Mouse (Mus musculus): ENCODE data around the gene Zrsr2. TPM values are rescaled to one million over a fixed set of nuclear protein-coding genes. Genes with fewer than 3 reads are reported as not detected.

Zrsr2 gene
- polyA plus RNA-seq (2011; ENCODE audit: insufficient read length, low read depth, missing spikeins), result 41.6 and 51.0 TPM in 2 replicates

DNA sequence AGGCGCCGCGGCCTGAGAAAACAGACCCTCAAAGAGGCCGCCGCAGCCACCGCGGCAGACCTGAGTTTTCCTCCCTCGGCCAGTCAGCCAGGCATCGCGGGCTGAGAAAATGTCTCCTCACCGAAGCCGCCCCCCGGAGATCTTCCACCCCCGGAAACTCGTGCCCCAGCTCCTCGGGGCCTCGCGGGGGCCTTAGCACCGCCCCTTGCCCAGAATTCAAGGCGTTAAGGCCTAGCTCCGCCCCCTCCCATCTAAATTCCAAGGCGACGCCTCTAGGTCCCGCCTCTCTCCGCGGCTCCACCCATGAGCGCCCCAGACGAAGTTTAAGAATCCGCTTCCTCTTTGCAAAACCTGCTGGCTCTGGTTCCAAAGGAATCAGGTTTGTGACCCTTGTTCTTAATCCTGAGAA is at the start of gene Zrsr2:
Gene Zrsr2, minus strand, starts transcription at position 195 of the 409 bp plus-strand sequence.
- TF ChIP-seq CTCF (IDR thresholded peaks at IDR 0.05; ENCODE audit: borderline replicate concordance, insufficient read depth, low read length) (no peak), POLR2A (IDR thresholded peaks at IDR 0.05; ENCODE audit: low read depth, low read length) (peak; percentile 38; the same call in 1 of the 2 replicates)
- no peaks in the 10 kb centered on the region for H3K4me1 ChIP-seq (ENCODE audit: control insufficient read depth, insufficient read depth, low read length)
- H3K27ac ChIP-seq (ENCODE audit: insufficient read depth, low read length), result peak within 1 kb of the TSS; percentile 100
- peak within 1 kb of the TSS; percentile 89 for H3K4me3 ChIP-seq (ENCODE audit: insufficient read depth, low read length)

DNA sequence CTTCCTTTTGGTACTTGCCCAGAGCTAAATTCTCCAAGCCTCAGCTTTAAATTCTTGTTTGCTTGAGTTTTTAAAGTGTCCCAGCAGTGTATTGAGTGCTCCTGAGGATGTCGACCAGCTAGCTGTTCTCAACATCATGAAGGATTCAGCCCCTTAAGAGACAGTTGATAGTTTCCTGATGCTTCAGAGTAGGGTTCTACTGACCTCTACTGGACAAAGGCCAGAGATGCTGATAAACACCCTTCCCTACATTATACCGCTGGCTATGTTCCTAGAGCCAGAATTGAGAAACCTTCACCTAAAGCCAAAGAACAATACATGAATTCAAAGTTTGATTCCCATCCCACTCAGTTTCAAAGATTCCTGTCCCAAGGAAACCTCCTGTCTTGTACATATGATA is 46.3 kb upstream of the Zrsr2 start:
- Histone ChIP-seq H3K27ac (ENCODE audit: insufficient read depth, low read length) (no peak overlapping the region), H3K4me1 (ENCODE audit: control insufficient read depth, insufficient read depth, low read length) (no peaks in the 10 kb centered on the region), H3K4me3 (ENCODE audit: insufficient read depth, low read length) (no peak overlapping the region)
- no peak for TF ChIP-seq POLR2A (IDR thresholded peaks at IDR 0.05; ENCODE audit: low read depth, low read length)
- TF ChIP-seq CTCF (IDR thresholded peaks at IDR 0.05; ENCODE audit: borderline replicate concordance, insufficient read depth, low read length), result no peak

DNA sequence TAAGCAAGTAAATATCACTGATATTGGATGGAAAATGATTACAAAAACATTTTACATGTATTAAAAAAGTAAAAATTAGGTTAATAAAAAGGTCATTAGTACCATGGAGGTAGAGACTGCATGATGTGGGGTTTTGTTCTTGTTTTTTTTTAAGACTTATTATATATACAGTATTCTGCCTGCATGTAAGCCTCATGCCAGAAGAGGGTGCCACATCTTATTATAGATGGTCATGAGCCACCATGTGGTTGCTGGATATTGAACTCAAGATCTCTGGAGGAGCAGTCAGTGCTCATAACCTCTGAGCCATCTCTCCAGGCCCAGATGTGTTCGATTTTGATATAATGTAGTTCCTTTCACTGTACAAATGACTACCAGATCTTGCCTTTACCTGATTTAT is 41.4 kb upstream of the Zrsr2 start:
- TF ChIP-seq POLR2A (IDR thresholded peaks at IDR 0.05; ENCODE audit: low read depth, low read length) (no peak), CTCF (IDR thresholded peaks at IDR 0.05; ENCODE audit: borderline replicate concordance, insufficient read depth, low read length) (no peak)
- Histone ChIP-seq H3K27ac (ENCODE audit: insufficient read depth, low read length) (no peak overlapping the region), H3K4me3 (ENCODE audit: insufficient read depth, low read length) (no peak overlapping the region), H3K4me1 (ENCODE audit: control insufficient read depth, insufficient read depth, low read length) (no peaks in the 10 kb centered on the region)

DNA sequence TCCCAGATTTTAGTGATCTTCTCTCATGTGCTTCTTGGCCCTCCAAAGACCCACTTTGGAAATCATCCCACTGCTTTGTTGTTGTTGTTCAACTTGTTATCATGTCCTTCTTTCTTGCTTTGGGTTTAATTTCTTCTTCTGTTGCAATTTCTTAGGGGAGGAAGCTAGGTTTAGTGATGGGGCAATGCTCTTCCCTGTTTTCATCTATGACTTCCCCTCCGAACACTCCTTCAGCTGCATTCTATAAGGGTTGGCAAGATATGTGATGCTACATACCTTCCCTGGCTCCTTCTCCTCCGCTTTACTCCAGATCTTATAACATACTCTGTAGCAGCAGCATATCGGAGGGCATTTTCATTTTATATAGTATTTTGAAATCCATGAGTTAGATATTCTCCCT is 38.3 kb upstream of the Zrsr2 start:
- H3K4me3 ChIP-seq (ENCODE audit: insufficient read depth, low read length), result no peak overlapping the region
- no peaks in the 10 kb centered on the region for H3K4me1 ChIP-seq (ENCODE audit: control insufficient read depth, insufficient read depth, low read length)
- no peak overlapping the region for H3K27ac ChIP-seq (ENCODE audit: insufficient read depth, low read length)
- TF ChIP-seq CTCF (IDR thresholded peaks at IDR 0.05; ENCODE audit: borderline replicate concordance, insufficient read depth, low read length), result no peak
- no peak for TF ChIP-seq POLR2A (IDR thresholded peaks at IDR 0.05; ENCODE audit: low read depth, low read length)

DNA sequence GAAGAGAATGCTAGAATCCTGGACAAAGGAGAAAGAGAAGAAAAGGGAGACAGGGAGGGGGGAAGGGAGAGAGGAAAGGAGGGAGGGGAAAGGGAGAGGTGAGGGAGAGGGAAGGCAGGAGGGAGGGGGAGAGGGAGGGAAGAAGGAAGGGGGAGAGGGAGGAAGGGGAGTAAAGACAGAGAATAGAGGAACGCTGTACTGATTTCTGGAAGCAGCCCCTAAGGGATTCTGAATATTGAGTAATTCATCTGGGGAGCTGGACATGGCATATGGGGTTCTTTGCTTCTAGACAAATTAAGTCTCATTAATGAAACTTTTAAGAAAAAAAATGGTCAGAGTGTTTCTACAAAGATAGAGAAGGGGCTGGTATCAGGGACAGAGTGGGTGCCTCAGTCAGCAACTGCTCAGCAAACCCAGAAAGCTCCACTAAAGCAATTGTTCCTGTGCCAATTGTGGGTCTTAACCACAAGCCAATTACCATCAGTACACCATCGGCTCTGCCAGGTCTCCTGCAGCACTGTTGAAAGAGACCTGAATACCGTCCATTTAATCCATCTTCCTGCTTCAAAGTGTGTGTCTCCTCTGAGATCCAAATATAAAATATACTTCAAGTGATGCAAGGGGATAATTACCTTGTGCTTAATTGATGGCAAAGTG is 29.4 kb upstream of the Zrsr2 start:
- Histone ChIP-seq H3K4me3 (ENCODE audit: insufficient read depth, low read length) (no peak overlapping the region), H3K4me1 (ENCODE audit: control insufficient read depth, insufficient read depth, low read length) (no peaks in the 10 kb centered on the region), H3K27ac (ENCODE audit: insufficient read depth, low read length) (no peak overlapping the region)
- TF ChIP-seq CTCF (IDR thresholded peaks at IDR 0.05; ENCODE audit: borderline replicate concordance, insufficient read depth, low read length), result no peak
- no peak for TF ChIP-seq POLR2A (IDR thresholded peaks at IDR 0.05; ENCODE audit: low read depth, low read length)

DNA sequence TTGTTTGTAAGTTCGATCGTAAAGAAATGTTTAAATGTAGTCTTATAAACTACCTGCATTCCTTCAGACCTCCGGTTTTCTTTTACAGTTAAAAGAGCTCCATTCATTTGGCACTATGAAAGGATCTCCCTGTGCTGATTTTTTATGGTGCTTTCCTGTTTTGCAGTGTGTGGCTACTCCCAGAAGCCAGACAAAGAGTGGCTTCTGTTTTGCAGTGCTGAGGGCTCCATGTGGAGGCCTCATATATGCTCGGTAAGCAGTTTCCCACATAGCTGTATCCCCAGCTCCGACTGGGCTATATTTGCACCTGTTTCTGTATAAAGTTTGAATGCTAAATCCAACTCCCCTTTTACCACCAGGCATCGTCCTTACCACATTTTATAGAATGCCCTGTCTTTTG is 23.7 kb upstream of the Zrsr2 start:
- Histone ChIP-seq H3K4me3 (ENCODE audit: insufficient read depth, low read length) (no peak overlapping the region), H3K27ac (ENCODE audit: insufficient read depth, low read length) (no peak overlapping the region), H3K4me1 (ENCODE audit: control insufficient read depth, insufficient read depth, low read length) (no peaks in the 10 kb centered on the region)
- TF ChIP-seq POLR2A (IDR thresholded peaks at IDR 0.05; ENCODE audit: low read depth, low read length) (no peak), CTCF (IDR thresholded peaks at IDR 0.05; ENCODE audit: borderline replicate concordance, insufficient read depth, low read length) (no peak)

DNA sequence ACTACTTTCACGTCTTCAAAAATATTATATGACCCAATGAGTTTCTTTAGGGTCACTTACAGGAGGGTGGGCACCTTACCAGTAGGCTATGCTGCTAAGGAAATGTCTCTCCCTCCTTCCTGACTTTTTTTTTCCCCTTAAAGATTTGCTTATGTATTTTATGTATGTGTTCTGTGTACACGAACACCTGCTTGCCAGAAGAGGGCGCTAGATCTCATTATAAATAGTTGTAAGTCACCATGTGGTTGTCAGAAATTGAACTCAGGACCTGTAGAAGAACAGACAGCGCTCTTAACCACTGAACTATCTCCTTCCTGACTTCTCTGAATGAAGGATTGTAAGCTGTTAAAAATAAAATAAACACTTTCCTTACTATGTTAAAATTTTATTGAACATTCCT is 23.0 kb upstream of the Zrsr2 start:
- H3K4me1 ChIP-seq (ENCODE audit: control insufficient read depth, insufficient read depth, low read length), result no peaks in the 10 kb centered on the region
- H3K27ac ChIP-seq (ENCODE audit: insufficient read depth, low read length), result no peak overlapping the region
- no peak overlapping the region for H3K4me3 ChIP-seq (ENCODE audit: insufficient read depth, low read length)
- TF ChIP-seq POLR2A (IDR thresholded peaks at IDR 0.05; ENCODE audit: low read depth, low read length), result no peak
- TF ChIP-seq CTCF (IDR thresholded peaks at IDR 0.05; ENCODE audit: borderline replicate concordance, insufficient read depth, low read length), result no peak

DNA sequence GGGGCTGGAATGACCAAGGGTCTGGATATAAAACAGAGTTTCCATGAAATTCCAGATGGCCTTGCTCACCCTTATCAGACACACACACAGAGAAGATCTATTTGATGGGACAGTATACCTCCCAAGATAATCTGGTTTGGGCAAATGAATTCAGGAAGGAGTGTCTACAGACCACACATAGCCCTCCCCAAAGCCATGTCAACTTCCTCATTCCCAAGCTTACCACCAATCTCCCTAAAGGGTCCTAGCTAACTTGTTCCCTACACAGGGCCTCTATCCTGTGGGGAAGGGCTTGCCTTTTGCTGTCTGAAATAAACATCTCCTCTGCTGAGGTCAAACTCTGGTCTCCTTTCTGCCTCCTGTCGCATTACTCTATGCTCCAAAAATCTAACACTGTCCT is 22.6 kb upstream of the Zrsr2 start:
- Histone ChIP-seq H3K27ac (ENCODE audit: insufficient read depth, low read length) (no peak overlapping the region), H3K4me3 (ENCODE audit: insufficient read depth, low read length) (no peak overlapping the region), H3K4me1 (ENCODE audit: control insufficient read depth, insufficient read depth, low read length) (no peaks in the 10 kb centered on the region)
- no peak for TF ChIP-seq CTCF (IDR thresholded peaks at IDR 0.05; ENCODE audit: borderline replicate concordance, insufficient read depth, low read length)
- TF ChIP-seq POLR2A (IDR thresholded peaks at IDR 0.05; ENCODE audit: low read depth, low read length), result no peak

DNA sequence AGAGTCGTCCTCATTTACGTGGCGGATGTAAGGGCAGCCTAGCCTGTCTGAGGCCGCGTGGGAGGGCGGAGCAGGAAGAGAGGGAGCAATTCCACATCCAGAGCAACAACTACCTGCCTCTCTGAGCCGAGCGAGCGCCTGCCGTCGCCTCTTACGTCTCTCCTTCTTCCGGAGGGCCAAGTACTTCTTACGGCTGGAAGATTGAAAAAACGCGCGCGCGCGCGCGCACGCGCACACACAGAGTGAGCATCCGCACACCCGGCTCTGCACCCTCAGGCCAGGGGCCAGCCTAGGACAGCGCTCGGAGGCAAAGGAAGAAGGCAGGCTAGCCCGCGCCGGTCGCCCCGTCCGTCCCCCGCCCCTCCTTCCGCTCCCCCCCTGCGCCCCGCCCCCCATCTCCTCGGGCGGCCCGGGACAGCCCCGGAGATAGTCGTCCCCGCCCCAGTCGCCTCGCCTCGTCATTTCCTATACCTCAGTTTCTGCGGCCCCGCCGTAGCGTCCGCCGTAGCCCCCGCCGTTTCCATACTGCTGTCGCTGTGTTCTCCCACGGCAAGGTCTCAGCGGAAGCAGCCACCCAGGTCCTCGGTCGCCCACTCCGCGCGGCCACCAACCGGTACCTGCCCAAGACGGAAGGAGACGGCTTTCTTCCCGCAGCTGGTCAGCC is 526 bp downstream of the Zrsr2 start:
- TF ChIP-seq CTCF (IDR thresholded peaks at IDR 0.05; ENCODE audit: borderline replicate concordance, insufficient read depth, low read length) (no peak), POLR2A (IDR thresholded peaks at IDR 0.05; ENCODE audit: low read depth, low read length) (peak; percentile 57; the same call in 1 of the 2 replicates)
- Histone ChIP-seq H3K27ac (ENCODE audit: insufficient read depth, low read length) (peak overlapping the region; percentile 100), H3K4me3 (ENCODE audit: insufficient read depth, low read length) (peak overlapping the region; percentile 85), H3K4me1 (ENCODE audit: control insufficient read depth, insufficient read depth, low read length) (no peaks in the 10 kb centered on the region)

DNA sequence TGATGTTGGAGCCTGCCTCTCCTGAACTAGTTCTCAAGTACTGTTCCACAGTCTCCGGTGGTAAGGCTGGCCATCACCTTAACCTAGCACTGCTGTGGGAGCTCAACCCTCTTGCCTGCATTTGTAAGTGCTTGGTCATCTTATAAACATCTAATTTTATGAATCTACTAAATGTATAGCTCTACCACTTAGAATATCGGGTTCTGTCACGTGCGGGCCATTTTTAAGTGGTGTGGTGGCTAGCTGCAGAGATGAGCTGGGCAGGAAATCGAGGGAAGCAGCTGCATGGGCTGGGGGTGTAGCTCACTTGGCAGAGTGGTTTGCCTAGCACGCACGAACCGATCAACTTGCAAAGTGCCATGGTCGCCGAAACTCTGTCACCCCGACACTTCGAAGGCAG is 1.1 kb downstream of the Zrsr2 start:
- no peak; the same call in 1 of the 2 replicates for TF ChIP-seq POLR2A (IDR thresholded peaks at IDR 0.05; ENCODE audit: low read depth, low read length)
- no peak for TF ChIP-seq CTCF (IDR thresholded peaks at IDR 0.05; ENCODE audit: borderline replicate concordance, insufficient read depth, low read length)
- H3K4me3 ChIP-seq (ENCODE audit: insufficient read depth, low read length), result peak overlapping the region; percentile 69
- no peaks in the 10 kb centered on the region; the same call in 1 of the 2 replicates for H3K4me1 ChIP-seq (ENCODE audit: control insufficient read depth, insufficient read depth, low read length)
- H3K27ac ChIP-seq (ENCODE audit: insufficient read depth, low read length), result peak overlapping the region; percentile 67
